Mouse (Mus musculus) gastrocnemius, postnatal 4 days (tissue): Measurements from ENCODE around the gene B430305J03Rik. TPM values are rescaled to one million over a fixed set of nuclear protein-coding genes. Genes with fewer than 3 reads are reported as not detected.

ENCODE experiments used
- DNase-seq, 2 experiments: peaks; one replicate each; pipeline ENCODE4 v3.0.0; 2021 to 2022; ENCODE audit warnings: low spot score in 2 of 2, mixed read lengths in 2 of 2
- total RNA-seq, 2 experiments: library from RNA; stranded (reverse); gene quantifications; 2 replicates each; pipeline ENCODE4 v1.2.3; 2021

B430305J03Rik gene
- total RNA-seq, 2 experiments from 2014 or later: 0.39 to 0.47 TPM

DNA sequence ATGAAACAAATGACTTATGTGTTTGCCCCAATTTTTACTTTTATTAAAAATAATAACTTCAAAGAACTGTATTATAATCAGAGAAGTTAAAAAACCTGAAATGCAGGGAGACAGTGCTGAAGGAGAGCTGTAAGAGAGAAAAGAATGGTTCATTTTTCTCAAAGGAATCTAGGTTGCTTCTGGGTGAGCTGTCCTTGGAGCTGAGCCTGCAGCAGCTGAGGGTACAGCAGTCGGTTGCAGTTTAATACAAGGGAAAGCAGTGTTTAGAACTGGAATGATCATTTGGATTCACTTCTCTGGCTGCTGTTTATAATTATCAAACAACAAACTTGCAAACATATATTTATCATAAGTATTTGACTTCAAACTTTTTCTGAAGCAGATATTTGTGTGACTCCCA, 16.3 kb downstream of the B430305J03Rik start:
- DNase-seq: no peak

DNA sequence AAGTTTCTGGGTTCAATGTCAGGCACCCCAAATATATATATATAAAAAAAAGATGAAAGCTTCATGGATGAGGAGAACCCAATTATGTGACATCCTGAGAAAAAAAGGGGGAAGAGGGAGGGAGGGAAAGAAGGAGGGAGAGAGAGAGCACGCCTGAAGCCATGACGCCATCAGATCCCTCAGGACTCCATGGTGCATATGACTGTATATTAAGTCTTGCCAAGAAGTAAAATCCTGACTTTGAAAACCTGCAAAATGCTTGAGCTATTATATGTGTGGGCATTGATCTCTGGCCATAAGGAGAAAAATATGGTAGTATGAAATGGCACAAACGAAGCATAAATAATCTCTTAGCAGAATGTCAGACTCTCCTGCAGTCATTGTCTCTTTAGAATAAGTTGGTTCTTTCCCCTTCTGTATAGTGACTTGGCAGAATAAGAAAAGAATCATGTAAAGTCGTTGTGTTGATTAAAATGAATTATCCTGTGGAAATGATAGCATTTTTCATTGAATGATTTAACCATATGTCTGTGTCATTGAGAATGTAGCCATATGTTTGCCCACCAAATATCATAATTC, 17.6 kb downstream of the B430305J03Rik start:
- no peak for DNase-seq

DNA sequence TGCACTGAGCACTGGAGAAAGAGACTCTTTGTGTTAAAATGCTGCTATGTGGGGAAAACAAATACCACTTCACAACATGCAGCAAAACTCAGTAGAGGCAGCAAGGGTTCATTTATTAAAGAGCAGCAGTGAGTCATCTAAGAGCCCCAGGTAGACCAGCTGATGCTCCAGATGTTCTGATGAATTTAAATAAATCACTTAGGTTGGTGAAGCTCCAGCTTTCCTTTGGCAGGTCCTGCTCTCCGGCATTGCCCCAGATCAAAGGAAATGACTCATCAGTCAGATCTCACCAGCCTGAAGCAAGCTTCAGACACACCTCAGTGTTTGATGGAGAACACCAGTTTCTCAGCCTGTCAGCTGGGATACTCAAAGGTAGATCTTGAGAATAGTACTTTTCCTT, 20.1 kb downstream of the B430305J03Rik start:
- no peak for DNase-seq

DNA sequence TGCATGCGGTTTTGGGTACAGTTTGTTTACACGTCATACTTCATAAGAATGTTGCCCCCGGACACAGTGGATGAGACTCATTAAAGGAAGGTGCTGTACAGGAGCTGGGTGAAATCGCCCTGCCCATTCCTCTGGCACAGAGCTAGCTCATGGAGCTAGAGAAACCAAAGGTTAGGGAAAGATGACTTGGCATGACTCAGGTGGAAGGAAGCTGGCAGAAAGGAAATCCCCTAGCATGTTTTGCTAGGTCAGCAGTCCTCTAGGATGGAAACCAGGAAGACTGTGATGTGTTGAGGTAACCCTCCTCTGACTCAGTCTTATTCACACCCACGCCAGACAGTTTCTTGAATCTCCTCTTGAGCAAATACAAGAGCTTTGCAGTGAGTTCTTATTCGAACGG, 21.7 kb downstream of the B430305J03Rik start:
- DNase-seq: no peak

DNA sequence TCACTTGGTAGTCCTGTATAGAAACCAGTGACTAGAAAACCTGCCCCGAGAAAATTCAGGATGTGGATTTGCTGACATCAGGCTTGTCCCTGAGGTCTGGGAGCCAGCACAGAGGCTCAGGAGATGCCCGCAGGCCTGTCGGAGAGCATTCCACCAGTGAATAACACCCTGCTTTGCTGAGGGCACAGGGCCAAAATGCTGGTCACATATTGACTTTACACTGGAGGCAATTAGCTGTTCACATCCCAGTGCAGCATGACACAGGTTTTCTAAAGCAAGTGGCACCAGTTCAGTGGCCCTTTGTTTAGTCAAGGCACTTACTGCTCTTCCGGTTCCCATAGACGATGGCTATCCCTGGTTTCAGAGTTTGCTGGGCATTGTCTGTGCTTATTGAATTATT, 25.4 kb downstream of the B430305J03Rik start:
- no peak for DNase-seq

DNA sequence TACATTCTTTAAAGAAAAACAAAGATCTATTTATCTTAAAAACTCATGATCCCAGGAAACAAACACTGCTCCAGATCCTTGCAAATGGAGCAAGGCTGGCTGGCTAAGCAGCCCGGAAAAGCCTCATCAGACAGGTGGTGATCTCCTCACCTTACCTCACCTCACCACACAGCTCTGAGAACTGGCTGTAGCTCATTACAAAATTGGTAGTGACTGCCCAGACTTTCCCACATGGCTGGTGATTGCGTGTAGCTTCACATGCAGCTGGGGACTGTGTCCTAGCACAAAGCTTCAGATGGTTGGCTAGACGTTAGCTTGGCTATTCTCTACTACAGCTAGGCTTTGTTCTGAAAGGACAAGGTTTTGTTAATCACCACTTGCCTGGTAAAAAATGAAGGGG, 28.5 kb downstream of the B430305J03Rik start:
- no peak for DNase-seq

DNA sequence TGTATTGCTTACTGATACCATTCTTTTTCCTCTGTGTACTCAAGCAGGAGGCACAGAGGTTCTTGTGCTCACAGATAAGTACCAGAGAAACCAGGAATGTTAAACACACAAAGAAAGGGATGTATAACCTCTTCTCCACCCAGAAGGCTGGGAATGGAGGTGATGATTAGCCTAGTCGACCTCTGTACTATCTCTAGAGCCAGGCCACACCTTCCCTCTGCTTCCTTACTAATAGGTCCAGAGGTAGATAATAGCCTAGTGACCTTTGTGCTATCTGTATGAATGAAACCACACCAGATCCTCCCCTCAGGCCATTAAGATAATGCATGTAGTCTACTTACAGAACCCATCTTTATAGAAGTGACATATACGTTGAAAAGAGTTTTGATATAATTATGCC, 29.5 kb downstream of the B430305J03Rik start:
- DNase-seq: no peak

DNA sequence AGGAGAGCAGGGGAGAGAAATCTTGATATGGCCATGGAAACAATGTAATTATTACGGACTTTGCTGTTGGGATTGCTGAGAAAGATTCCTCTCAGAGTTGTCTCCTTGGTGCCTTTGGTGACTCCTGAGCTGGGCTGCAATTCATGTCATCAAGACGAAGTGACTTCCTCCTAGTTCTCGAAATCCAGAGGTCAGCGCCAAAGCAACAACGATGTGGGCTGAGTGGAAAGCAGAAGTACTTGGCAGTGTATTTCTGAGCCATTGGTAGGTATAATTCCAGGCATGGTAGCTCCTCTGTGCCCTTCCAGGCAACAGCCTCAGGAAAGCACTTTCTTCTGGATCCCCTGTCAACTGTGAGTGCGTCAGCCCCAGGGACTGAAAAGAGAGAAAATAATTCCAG, 44.1 kb downstream of the B430305J03Rik start:
- DNase-seq: no peak

DNA sequence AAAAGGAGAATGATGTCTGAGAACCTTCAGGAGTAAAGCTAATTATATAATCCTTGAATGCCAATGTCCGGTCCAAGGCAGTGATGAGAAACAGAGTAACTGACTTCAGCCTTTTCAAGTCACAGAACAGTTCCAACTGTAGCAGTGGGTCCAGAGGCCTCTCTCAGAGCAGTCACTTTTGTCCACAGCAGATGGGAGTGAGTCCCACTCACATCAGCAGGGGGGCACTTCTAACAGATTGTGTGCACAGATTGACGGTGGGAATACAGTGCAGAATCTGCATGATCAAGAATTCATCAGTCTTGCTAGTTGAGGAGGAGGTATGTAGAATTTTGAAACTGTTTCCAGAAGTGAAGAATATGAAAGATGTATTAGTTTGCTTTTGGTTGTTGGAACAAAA, 45.7 kb downstream of the B430305J03Rik start:
- DNase-seq: no peak

DNA sequence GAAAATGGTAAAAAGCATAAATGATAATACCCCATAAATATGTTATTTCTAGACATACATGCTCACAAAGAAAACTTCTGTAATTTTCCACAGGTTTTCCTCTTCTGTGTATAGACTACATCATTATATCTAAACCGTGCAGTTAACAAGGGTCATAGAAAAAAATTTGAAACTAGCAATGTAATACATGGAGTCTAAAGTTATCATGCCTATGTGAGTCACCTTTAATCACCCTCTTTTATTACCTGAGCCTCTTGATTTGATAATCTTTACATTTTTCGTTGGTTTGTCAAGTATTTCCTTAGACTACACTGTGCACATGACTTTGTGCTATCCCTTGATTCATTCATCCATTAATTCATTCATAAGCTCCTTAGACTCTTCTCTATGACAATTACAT, 50.7 kb downstream of the B430305J03Rik start:
- DNase-seq: no peak

Other genes starting within 250 kb of the B430305J03Rik start
- 1 to 10 TPM; 8.7 to 8.9 TPM for gene Rap2b, start 4.3 kb downstream of the B430305J03Rik start, total RNA-seq